Mouse (Mus musculus): ENCODE measurements around the gene Slfn2. TPM values are rescaled to one million over a fixed set of nuclear protein-coding genes. Genes with fewer than 3 reads are reported as not detected.

Slfn2 gene
- polyA plus RNA-seq, 1 experiment from 2014 or later, result 22.3 TPM

- H3K4me3 ChIP-seq (ENCODE audit: low read depth, low read length), result no peak overlapping the region
- no peak for ATAC-seq
- H3K4me1 ChIP-seq (ENCODE audit: insufficient read depth), result peaks cover 5% of the 10 kb centered on the region; the same call in 1 of the 2 replicates
- no peaks in the 10 kb centered on the region for H3K36me3 ChIP-seq (replicated peaks; ENCODE audit: insufficient read depth, low read length)
- TF ChIP-seq EP300 (IDR thresholded peaks at IDR 0.05; ENCODE audit: low read depth) (no peak), CTCF (IDR thresholded peaks at IDR 0.05; ENCODE audit: low read depth) (no peak)
- no peak overlapping the region for H3K9ac ChIP-seq (replicated peaks)
- no peak overlapping the region for H3K27ac ChIP-seq (ENCODE audit: low read depth)
- DNase-seq, result peak; percentile 7
- H3K27me3 ChIP-seq (ENCODE audit: insufficient read depth, low read length), result no peaks in the 10 kb centered on the region
- H3K4me2 ChIP-seq (ENCODE audit: low read depth, low read length), result no peak overlapping the region
- 73% methylated on average over 5 of the region's 5 CpGs for whole genome bisulfite sequencing (ENCODE audit: insufficient replicate concordance)
- no peaks in the 10 kb centered on the region for H3K9me3 ChIP-seq (ENCODE audit: low read length)
These were observed 4.4 kb upstream of the Slfn2 start for GRCm38 (mm10) chr11:83060412-83061020.

DNA sequence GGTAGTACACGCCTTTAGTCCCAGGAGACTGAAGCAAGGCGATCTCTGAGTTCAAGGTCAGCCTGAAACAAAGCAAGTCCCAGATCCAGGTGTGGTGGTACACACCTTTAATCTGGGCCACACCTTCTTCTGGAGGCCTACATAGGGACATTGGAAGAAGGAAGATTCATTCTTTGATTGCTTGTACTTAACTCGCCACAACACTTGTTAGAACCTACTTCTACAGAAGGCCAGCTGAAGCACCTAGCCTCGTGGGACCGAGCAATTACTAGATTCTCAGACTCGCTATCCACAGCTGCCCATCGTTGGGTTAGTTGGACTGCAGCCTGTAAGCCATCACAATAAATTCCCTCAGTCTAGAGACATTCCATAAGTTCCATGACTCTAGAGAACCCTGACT, 3.1 kb upstream of the Slfn2 start:
- no peak for TF ChIP-seq CTCF (IDR thresholded peaks at IDR 0.05; ENCODE audit: low read depth)
- no peak for TF ChIP-seq EP300 (IDR thresholded peaks at IDR 0.05; ENCODE audit: low read depth)
- Histone ChIP-seq H3K4me3 (ENCODE audit: low read depth, low read length) (no peak overlapping the region), H3K9me3 (ENCODE audit: low read length) (no peaks in the 10 kb centered on the region), H3K27ac (ENCODE audit: low read depth) (no peak overlapping the region), H3K36me3 (replicated peaks; ENCODE audit: insufficient read depth, low read length) (no peaks in the 10 kb centered on the region), H3K4me2 (ENCODE audit: low read depth, low read length) (no peak overlapping the region), H3K4me1 (ENCODE audit: insufficient read depth) (peaks cover 5% of the 10 kb centered on the region; the same call in 1 of the 2 replicates), H3K27me3 (ENCODE audit: insufficient read depth, low read length) (no peaks in the 10 kb centered on the region), H3K9ac (replicated peaks) (no peak overlapping the region)
- DNase-seq, result peak; percentile 4
- no peak for ATAC-seq
- WGBS (ENCODE audit: insufficient replicate concordance), result 74% methylated on average over 7 of the region's 7 CpGs

DNA sequence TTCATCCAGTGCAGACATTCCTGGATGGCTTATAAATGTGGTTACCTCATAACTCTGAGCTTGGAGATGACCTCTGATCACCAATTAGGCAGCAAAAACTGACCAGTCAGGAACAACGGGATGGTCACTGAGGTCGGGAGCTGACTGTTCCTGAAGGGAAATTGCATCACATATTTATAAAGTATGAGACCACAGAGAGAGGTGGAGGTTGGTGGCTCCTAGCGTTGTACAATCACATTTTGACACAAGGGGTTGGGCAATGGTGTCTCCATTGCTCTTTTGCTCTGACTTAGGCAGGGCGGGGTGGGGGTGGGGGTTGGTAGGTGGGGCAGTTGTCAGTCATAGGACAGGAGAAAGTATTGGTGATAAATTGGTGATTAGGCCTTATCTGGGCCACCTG, 1.8 kb upstream of the Slfn2 start:
- Histone ChIP-seq H3K4me1 (ENCODE audit: insufficient read depth) (peaks cover 5% of the 10 kb centered on the region; the same call in 1 of the 2 replicates), H3K27me3 (ENCODE audit: insufficient read depth, low read length) (no peaks in the 10 kb centered on the region), H3K27ac (ENCODE audit: low read depth) (peak overlapping the region; percentile 78), H3K4me3 (ENCODE audit: low read depth, low read length) (peak overlapping the region; percentile 49; the same call in 1 of the 2 replicates), H3K36me3 (replicated peaks; ENCODE audit: insufficient read depth, low read length) (0 out of 2 replicates have a peak, but pooled peaks cover 2% of the 10 kb centered on the region), H3K9me3 (ENCODE audit: low read length) (no peaks in the 10 kb centered on the region), H3K4me2 (ENCODE audit: low read depth, low read length) (peak overlapping the region; percentile 20), H3K9ac (replicated peaks) (no peak overlapping the region)
- WGBS (ENCODE audit: insufficient replicate concordance), result 40% methylated on average over 4 of the region's 4 CpGs
- TF ChIP-seq EP300 (IDR thresholded peaks at IDR 0.05; ENCODE audit: low read depth), result peak; percentile 52; the same call in 1 of the 2 replicates
- TF ChIP-seq CTCF (IDR thresholded peaks at IDR 0.05; ENCODE audit: low read depth), result no peak
- ATAC-seq (peak; percentile 79), DNase-seq (peak; percentile 42)

DNA sequence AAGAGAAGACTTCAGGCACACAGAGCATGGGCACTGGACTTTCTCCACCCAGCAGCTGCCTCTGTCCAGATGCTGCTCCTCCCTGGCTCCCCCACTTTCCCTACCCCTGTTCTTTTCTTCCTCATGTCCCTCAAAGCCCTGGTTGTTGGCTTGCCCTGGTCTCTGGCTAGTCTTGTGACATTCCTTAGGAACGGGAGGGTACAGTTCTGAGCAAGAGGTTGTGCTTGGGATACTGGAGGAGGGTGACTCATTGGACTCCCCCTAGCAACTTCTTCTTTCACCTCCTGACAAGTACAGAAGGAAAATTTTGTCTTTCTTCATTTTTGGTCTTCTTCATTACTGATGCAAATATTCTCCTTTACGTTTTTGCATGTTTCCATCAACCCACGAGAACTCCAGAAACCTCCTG, 967 bp upstream of the Slfn2 start:
- no peaks in the 10 kb centered on the region for H3K9me3 ChIP-seq (ENCODE audit: low read length)
- peak overlapping the region; percentile 78 for H3K27ac ChIP-seq (ENCODE audit: low read depth)
- TF ChIP-seq EP300 (IDR thresholded peaks at IDR 0.05; ENCODE audit: low read depth) (no peak), CTCF (IDR thresholded peaks at IDR 0.05; ENCODE audit: low read depth) (no peak)
- peak overlapping the region; percentile 49 for H3K4me3 ChIP-seq (ENCODE audit: low read depth, low read length)
- H3K36me3 ChIP-seq (replicated peaks; ENCODE audit: insufficient read depth, low read length), result peaks cover 7% of the 10 kb centered on the region; the same call in 1 of the 2 replicates
- DNase-seq (no peak), ATAC-seq (no peak)
- WGBS (ENCODE audit: insufficient replicate concordance), result 37% methylated on average over 3 of the region's 3 CpGs
- peak overlapping the region; percentile 20; the same call in 1 of the 2 replicates for H3K4me2 ChIP-seq (ENCODE audit: low read depth, low read length)
- no peak overlapping the region; the same call in none of the 2 replicates for H3K9ac ChIP-seq (replicated peaks)
- H3K27me3 ChIP-seq (ENCODE audit: insufficient read depth, low read length), result no peaks in the 10 kb centered on the region
- H3K4me1 ChIP-seq (ENCODE audit: insufficient read depth), result peaks cover 5% of the 10 kb centered on the region; the same call in 1 of the 2 replicates

DNA sequence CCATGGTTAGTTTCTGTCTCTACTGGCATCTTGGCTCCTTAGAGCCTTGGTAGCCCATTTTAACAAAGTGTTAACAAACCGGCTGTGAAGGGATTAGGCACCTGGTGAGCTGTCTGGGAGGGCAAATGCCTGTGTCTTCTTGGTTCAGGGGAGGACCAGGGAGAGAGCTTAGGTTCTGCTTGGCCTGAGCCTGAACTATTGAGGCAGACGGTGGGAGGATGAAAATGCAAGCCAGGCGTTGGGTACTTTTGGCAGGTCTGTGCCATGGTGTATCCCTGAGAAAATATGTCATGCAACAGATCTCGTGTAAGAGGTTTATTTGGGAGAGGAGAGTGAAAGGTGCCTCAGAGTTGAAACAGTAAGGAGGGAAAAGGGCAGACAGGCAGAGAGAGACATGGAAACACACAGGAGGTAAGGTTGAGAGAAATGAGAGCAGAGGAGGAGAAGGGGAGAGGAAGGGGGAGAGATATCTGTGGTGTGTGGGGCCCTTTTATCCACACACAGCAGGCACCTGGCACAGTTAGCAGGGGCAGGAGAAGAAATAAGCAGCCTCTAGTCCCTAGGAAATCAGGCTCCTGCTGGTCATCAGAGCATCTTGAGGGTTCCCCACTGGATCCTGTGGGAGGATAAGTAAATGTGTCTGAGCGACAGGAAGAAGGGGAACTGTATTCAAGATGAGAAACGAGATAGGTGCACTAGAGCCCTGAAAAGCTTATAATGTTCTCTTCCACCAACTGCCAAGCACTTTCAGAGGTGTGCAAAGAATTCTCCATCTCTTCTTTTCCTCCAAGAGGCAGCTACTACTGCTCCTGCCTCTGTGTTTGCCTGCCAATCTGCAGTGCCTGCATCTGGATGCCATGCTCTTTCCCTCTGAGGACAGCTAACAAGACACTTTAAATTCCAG, 781 bp downstream of the Slfn2 start:
- no peaks in the 10 kb centered on the region for H3K27me3 ChIP-seq (ENCODE audit: insufficient read depth, low read length)

More for the DNA sequence above, 781 bp downstream of the Slfn2 start:
- TF ChIP-seq CTCF (IDR thresholded peaks at IDR 0.05; ENCODE audit: low read depth) (no peak), EP300 (IDR thresholded peaks at IDR 0.05; ENCODE audit: low read depth) (no peak)
- WGBS (ENCODE audit: insufficient replicate concordance), result 13% methylated on average over 6 of the region's 6 CpGs
- DNase-seq (no peak), ATAC-seq (no peak)
- H3K27ac ChIP-seq (ENCODE audit: low read depth), result peak overlapping the region; percentile 78
- peaks cover 5% of the 10 kb centered on the region; the same call in 1 of the 2 replicates for H3K4me1 ChIP-seq (ENCODE audit: insufficient read depth)
- peak overlapping the region; percentile 54 for H3K4me2 ChIP-seq (ENCODE audit: low read depth, low read length)
- peak overlapping the region; percentile 49 for H3K4me3 ChIP-seq (ENCODE audit: low read depth, low read length)
- H3K36me3 ChIP-seq (replicated peaks; ENCODE audit: insufficient read depth, low read length), result peaks cover 19% of the 10 kb centered on the region
- no peaks in the 10 kb centered on the region for H3K9me3 ChIP-seq (ENCODE audit: low read length)
- peak overlapping the region; percentile 72 for H3K9ac ChIP-seq (replicated peaks)

Measured in liver, postnatal 0 days (tissue).